Mouse (Mus musculus) adrenal gland, adult (tissue): Measurements from ENCODE around the gene Baiap2.
A peak's percentile ranks its signal among the peaks of the same experiment; 100 is the strongest.

Experiments used
- DNase-seq, 2 experiments: peaks; one replicate each; pipeline ENCODE4 v3.0.0; 2022 to 2023; ENCODE audit warnings: low spot score in 1 of 2; ENCODE audit not compliant: inconsistent age in 2 of 2

The Baiap2 gene

DNA sequence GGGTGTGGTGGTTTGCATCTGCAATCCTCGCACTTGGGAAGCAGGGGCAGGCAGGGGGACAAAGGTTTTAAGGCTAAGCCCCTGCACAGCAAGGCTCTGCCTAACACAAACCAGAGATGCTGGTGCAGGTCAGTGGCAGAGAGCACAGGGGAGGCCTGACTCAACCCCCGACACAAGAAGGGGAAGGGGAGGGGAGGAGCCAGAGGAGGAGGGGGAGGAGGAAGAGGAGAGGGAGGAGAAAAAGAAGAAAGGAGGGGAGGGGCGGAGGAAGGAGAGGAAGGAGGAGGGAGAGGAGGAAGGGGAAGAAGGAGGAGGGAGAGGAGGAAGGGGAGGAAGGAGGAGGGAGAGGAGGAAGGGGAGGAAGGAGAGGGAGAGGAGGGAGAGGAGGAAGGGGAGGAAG, 91.7 kb downstream of the Baiap2 start:
- DNase-seq = no peak

DNA sequence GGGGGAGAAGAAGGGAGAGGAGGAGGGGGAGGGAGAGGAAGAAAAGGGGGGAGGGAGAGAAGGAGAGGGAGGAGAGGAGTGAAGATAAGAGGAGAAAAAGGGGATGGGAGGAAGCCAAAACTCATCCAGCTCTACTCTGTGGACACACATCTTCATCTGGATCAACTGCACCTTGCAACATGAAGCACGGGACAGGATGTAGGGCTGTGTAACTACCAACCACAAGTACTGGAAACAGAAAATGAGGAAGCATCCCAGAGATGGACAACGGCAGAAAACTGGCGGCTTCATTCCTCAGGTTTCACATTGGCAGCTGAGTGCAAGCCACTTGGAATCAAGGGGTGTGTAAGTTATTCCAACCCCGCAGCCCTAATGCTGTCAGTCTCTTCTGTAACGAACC, 92.2 kb downstream of the Baiap2 start:
- no peak for DNase-seq

DNA sequence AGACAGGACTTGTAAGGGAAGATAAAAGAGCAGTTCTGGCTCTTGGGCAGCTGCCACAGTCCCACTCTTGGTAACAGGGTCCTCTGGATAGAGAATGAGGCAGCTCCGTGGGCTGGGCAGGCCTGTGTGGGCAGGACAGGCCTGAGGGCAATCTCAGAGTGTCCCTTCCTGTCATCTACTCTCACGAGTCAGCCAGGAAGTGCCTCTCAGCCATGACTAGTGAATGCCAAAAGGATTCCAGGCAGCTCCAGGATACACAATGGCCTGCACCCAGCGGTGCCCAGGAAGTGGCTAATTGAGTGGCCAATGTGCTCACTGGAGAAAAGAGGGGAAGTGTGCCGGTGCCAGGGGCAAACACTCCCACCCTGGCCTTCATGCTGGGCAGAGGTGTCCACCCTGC, 97.0 kb downstream of the Baiap2 start:
- DNase-seq = peak in 1 of 2 experiments; percentile 60

DNA sequence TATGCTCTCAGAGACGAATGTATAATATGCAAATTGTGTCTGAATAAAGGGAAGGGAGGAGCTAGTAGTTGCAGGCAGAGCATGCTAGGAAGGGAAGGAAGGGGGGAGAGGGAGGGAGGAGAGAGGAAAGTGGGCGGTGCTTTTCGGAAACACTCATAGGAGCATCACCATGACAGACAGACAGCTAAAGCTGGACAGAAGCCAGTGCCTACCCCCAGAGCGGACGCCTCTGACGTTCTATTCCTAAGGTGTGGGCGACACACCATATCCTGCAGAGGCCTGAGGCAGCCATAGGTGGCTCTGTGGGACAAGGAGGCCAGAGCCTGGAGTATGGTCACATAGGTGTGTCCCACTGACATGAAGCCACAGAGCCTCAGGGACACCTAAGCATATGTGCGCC, 97.9 kb downstream of the Baiap2 start:
- peak in 1 of 2 experiments; percentile 48 for DNase-seq

DNA sequence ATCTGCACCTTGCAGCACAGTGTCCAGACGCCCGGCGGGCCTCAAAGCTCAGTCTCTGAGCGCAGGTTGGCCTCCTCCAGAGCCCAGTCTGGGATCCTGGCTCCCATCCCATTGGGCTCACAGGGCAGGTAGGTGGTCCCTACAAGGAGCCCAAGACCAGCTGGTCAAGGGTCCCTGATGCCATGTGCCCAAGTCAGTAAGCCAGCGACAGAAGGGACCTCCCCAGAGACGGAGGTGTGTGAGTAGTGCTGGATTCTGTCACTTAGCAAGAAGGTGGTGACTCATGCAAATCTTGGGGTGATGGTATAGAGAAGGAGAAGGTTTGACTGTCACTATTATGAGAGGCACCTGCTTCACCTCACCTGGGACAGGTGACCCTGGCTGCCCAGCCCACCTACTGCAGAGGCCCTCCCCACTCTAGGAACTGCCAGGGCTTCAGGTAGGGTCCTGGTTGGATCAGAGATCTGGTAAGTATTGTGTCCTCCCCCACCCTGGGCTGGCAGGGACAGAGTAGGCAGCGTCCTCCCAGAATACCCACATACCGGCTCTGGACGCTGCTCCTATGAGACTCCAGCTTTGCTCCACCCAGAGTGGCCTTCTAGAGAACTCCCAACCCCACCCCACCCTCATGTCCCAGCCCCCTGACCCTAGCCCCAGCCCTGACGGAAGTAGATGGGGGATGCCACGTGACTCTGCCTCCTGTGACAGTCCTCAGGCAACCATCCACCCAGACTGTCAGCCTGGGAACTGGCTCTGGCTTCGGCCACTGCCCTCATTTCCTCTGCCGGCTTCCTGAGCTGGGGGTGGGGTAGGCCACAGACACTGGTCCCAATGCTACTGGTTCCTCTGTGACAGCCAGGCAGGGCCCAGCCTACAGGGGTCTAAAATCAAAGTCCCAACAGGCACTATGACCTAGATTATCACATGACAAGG, 98.9 kb downstream of the Baiap2 start:
- DNase-seq = peak; percentile 81 to 87

DNA sequence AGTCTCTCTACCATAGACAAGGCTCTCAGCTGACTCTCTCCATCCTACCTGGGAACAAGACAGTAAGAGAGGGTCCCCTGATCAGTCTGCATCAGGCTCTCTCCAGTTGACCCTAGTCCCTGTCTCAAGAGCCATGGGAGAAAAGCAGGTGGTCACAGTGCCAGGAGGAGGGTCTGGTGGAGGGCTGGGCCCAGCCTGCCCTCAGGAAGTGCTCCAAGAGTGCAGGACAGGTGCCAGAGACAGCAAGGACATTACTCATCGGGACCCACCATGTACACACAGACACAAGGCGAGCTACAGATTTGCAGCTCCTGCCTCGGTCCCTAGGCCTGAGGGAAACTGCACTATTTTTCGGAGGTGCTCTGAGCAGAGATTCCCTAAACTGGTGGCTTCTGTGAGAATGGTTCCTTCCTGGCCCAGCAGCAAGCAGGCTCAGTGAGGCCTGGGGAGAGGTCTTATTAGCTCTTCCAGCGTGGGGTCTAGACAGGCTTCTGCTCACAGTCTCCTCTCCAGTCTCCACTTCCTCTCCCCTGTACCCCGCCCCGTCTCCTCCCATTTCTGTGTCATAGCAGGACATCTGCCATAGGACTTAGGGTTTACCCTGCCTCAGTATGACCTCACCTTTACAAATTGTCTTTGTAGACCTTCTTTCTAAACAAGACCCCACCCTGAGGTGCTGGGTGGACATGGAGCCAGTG, 99.7 kb downstream of the Baiap2 start:
- DNase-seq = peak in 1 of 2 experiments; percentile 52

DNA sequence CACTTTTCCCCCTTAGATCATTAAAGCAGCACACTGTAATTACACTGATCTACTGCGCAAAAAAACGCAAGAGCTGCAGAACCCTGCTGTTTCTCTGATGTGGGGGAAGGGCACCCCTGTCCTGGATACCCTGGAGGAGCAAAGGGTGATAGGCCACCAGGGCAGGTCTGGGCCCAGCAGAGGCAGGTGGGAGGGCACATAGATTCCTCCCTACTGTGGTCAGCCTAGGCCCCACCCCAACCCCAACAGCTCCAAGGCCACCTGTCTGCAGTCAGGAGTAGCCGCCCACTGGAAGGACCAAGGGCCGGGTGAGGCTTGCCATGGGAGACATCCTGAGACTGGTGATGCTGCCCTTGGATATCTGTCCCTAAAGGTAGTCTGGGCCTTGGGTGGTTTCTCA, 102.8 kb downstream of the Baiap2 start:
- no peak for DNase-seq

DNA sequence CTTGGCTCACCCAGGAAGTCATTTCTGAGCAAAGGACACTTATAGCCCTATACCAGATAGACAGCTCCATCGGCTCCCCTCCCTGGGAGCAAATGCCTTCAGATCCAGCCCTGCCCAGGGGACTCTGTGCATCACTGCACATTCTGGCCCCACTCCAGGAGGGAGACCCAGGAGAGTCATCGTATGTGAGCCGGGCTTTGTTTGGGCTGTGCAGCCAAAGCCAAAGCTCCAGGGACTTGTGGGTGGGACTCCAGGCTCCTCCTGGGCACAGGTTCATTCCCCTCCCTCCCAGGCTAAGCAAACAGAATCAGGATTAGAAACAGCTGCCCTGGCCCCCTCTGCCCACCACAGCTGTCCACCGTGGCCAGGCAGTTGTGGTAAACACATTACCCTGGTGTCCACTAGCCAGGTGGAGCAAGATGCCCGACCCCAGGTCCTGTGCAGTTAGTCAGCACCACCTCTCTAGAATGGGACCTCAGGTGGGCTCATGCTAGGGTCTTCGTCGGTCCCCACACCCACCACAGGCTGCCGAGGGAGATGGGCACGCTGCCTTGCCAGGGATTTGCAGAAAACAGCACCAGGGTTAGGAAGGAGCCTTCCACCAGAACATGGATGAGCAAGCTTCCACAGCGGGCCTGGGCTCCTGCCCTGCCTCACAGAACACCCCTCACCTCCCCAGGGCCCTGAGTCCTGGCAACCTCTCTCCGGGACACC, 103.4 kb downstream of the Baiap2 start:
- peak in 1 of 2 experiments; percentile 47 for DNase-seq

DNA sequence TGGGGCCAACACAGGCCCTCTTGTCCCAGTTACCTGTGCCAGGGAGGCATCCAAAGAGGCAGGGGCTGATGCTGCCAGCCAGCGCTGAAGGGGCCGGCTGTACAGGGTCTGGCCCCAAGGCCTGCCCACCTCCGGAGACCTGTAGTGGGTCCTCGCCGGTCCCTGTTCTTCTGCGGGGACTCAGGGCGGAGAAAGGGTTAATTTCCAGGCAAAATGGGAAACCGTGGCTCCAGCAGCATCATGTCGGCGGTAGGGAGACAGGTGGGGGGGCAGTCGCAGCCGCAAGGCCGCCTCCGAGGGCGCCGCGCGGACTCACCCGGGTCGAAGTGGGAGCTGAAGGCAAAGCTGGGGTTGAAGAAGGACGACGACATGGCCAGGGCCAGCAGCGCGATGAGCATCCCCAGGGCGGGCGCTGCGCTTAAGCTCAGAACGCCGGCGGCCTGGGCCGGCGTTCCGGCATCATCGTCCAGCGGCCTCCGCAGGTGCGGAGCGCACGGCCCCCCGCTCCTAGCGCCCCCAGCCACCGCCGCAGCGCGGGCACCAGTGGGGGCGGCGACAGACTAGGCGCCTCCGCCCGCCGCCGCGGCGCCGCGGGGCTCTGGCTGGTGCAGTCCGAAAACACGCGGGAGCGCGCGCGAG, 104.1 kb downstream of the Baiap2 start, which contains the start of gene Aatk:
Gene Aatk (minus strand): TSS at position 615 of the 639 bp plus-strand sequence.
- DNase-seq = peak; percentile 38 to 72

DNA sequence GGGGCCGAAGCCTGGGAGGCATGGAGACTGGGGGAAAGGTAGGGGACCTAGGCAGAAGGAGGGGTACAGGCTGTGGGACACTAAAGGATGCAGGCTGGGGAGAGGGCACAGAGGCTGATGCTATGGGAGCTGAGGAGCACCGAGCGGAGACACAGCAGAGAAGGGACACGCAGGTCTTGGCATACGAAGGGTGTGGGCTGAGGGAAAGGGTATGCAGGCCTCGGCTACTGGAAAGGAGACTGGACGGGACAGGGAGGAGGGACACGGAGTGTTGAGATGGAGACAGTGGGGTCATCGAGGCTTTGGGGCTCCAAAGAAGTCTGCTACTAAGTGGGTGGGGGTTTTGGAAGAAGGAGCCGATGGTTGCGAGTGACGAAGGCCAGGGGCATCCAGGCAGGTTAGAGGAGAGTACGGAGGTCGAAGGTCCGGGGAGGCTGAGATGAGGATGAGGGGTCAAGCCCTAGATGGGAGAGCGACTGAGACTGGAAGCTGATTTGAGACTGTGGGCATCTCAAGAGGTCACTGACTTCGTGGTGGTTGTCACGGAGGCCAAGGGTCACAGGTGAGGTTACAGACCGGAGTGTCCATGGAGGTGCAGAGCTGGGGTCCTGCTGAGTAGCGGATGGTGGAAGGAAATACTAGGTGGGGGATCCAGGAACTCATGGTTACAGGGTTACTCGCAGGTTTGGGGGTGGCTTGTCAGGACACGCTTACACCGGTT, 105.1 kb downstream of the Baiap2 start:
- peak in 1 of 2 experiments; percentile 43 for DNase-seq

DNA sequence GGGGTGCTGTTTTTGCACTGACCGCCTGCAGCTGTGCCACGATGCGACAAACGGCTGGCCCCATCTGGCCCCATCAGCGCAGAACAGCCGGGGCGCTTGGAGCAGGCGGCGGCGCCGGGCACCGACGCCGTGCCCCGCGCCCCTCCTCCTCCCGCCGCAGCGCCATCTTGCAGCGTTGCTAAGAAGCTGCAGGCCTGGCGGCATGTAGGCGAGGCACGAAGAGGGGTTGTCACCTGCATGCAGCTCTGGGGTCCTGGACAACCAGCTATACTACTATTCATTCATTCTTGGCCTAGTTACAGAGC, 105.6 kb downstream of the Baiap2 start:
- DNase-seq = no peak

DNA sequence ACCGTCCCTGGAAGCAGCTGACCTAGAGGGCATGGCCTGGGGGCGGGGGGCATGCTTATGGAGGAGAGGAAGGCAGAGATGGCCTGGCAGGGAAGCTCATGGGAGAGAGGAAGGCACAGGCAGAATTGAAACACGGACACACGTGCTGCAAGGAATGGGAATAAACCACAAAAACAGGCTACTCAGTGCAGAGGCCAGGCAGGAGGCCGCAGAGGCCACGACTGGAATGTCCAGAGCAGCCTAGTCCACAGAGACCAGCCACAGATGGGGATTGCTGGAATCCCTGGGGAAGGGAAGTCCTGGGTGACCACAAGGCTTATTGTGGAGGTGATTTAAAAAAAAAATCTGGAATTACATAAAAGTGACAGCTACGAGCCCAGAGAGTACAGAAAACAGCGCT, 106.5 kb downstream of the Baiap2 start:
- DNase-seq = no peak

DNA sequence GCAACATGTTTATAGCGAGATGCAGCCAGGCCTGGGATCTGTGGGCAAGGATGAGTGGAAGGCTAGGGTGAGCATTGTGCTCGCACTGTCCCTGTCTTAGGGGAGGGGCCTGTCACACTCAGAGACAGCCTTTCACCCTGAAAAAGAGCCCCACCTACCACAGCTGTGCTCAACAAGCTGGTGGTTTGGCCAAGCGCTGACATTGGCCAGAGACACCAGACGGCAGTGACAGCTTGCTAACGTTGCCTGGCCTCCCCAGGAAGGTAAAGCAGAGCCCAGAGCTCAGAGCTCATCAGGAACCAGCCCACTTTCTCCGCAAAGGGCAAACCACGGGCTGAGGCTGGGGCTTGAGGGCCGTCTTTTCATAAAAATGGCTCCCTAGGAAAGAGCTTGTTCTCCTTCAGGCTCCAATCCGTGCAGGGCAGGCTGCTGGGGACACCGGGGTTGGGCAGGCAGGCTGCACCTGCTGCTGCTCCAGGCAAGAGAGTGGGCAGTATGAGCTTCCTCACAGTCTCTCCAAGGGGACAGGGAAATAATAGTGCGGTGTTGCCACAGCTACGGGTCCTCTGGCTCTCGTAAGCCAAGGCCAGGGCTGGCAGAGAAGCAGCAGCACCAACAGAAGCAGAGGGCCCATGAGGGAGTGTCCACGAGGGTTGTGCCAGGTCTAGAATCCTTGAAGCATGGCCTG, 108.7 kb downstream of the Baiap2 start:
- DNase-seq = peak; percentile 51 to 79

DNA sequence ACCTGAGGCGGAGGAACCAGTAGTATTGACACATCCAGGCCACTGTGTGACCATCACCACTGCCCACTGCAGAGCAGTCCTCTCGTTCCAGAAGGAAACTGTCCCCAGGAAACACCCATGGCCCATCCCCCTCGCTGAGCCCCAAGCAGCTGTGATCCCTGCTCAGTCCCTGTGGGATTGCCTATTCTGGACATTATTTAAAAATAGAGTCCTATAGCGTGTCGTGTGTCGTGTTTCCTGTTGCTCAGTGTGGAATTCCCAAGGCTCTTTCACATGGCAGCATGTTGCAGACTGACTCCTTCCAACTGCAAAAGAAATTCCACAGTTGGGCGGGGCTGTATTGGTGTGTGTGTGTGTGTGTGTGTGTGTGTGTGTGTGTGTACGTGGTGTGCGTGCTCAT, 109.7 kb downstream of the Baiap2 start:
- DNase-seq = no peak

DNA sequence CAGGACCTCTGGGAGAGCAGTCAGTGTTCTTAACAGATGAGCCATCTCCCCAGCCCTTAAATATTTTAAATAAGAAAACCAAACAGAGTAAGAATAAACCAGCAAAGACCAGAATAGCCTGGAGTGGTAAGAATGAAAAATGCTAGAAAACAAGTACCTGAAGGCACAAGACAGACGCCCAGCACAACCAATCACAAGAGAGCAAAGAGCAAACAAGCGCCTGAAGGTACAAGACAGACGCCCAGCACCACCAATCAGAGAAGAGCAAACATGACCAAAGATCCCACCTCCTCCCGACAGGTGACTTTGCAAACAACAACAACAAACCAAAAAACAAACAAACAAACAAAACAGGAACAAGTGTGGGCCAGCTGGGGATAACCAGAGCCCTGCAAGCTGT, 111.3 kb downstream of the Baiap2 start:
- no peak for DNase-seq

DNA sequence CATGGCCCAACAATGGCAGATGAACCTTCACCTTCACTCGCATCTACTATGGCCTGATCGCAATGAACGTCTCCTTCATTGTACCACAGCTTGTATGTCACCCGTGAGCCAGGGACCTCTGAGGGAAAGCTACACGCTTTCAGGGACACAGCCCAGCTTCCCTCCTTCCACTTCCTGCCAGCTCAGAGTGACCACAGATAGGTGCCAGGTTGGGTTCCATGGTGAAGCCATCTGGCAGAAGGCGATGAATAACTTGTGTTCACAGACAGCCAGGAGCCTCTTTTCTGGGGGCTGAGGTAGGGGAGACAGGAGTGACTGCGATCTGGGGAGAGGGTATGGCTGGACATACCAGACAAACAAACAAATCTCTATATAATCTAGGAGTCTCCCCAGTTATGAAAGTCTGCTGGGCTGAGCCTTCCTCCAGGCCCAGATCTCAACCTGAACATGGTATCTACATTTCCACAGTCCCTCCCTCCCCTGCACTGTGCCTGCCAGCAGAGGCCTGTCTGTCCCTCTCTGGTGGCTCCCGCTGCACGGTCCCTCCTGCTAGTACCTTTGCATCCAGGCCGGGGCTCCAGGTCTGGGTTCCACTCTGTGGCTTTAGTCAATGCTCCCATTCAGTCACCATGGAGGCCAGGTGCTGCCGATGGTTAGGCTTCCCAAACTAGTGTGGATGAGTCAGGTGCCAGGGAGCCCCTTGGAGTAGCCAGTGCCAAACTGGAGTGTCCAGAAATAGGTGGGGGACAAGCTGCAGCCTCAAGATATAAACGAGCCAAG, 113.6 kb downstream of the Baiap2 start:
- no peak for DNase-seq
